Mouse (Mus musculus) MEL (cell line): ENCODE measurements at regions not wholly inside any gene's neighbourhood (a gene's known extent, or its start where the extent isn't known, plus 50 kb on each side); places are given as distances from the start of the nearest gene placed in this dataset.

Source experiments
- DNase-seq: peaks from one replicate; pipeline ENCODE4 v3.0.0; 2011; ENCODE audit warnings: low read depth, low spot score
- H3K27ac ChIP-seq: 2 replicates; pipeline ENCODE4 v1.5.1; 2012; ENCODE audit warnings: low read depth, mild to moderate bottlenecking, control low read depth, low read length, moderate library complexity; ENCODE audit not compliant: control insufficient read depth
- H3K27me3 ChIP-seq, 2 experiments: fragments of 150-350 bp in 1 of 2; sonication (generic) in 1 of 2; 2 replicates each; pipeline ENCODE4 v1.6.1; 2012; ENCODE audit warnings: low read length in 2 of 2, mild to moderate bottlenecking in 2 of 2, improper control_type of control experiment in 1 of 2, moderate library complexity in 1 of 2; ENCODE audit not compliant: insufficient read depth in 2 of 2, control insufficient read depth in 1 of 2
- H3K36me3 ChIP-seq, 2 experiments: 2 replicates each; pipeline ENCODE4 v1.6.1; 2012 to 2014; ENCODE audit warnings: low read length in 2 of 2, improper control_type of control experiment in 1 of 2, inconsistent platforms in 1 of 2, mild to moderate bottlenecking in 1 of 2; ENCODE audit not compliant: insufficient read depth in 2 of 2, control insufficient read depth in 1 of 2
- H3K4me1 ChIP-seq, 2 experiments: fragments of 150-350 bp in 1 of 2; sonication (generic) in 1 of 2; 2 replicates each; pipeline ENCODE4 v1.6.1; 2012; ENCODE audit warnings: low read length in 2 of 2, improper control_type of control experiment in 1 of 2, mild to moderate bottlenecking in 1 of 2; ENCODE audit not compliant: insufficient read depth in 2 of 2, control insufficient read depth in 1 of 2
- H3K4me3 ChIP-seq, 2 experiments: fragments of 150-350 bp in 1 of 2; sonication (generic) in 1 of 2; 2 replicates each; pipeline ENCODE4 v1.5.1; 2012; ENCODE audit warnings: low read depth in 2 of 2, low read length in 2 of 2, mild to moderate bottlenecking in 2 of 2, moderate library complexity in 2 of 2, control low read depth in 1 of 2, improper control_type of control experiment in 1 of 2; ENCODE audit not compliant: control insufficient read depth in 1 of 2, insufficient read depth in 1 of 2
- H3K79me2 ChIP-seq: 2 replicates; pipeline ENCODE4 v1.6.1; 2012; ENCODE audit warnings: mild to moderate bottlenecking, low read length, moderate library complexity; ENCODE audit not compliant: control insufficient read depth, poor library complexity, insufficient read depth
- H3K9ac ChIP-seq: 2 replicates; pipeline ENCODE4 v1.6.1; 2012; ENCODE audit warnings: low read depth, mild to moderate bottlenecking, control low read depth, low read length, moderate library complexity; ENCODE audit not compliant: control insufficient read depth, poor library complexity, severe bottlenecking
- H3K9me3 ChIP-seq: fragments of 150-350 bp; sonication (generic); replicated peaks from 2 replicates; pipeline ENCODE4 v1.6.1; 2012; ENCODE audit warnings: mild to moderate bottlenecking, low read length, improper control_type of control experiment, moderate library complexity; ENCODE audit not compliant: insufficient read depth
- CTCF ChIP-seq, 3 experiments: IDR thresholded peaks in 2 of 3; conservative IDR thresholded peaks in 1 of 3; 2 replicates each; pipeline ENCODE4 v1.5.1; 2011 to 2012; ENCODE audit warnings: low read length in 3 of 3, low read depth in 2 of 3, mild to moderate bottlenecking in 2 of 3, improper control_type of control experiment in 1 of 3, inconsistent platforms in 1 of 3, mixed read lengths in 1 of 3, moderate library complexity in 1 of 3; ENCODE audit not compliant: control insufficient read depth in 1 of 3, insufficient read depth in 1 of 3, poor library complexity in 1 of 3, severe bottlenecking in 1 of 3
- EP300 ChIP-seq, 2 experiments: IDR thresholded peaks; 2 replicates each; pipeline ENCODE4 v1.6.1; 2011; ENCODE audit warnings: improper control_type of control experiment in 2 of 2, low read length in 2 of 2, low read depth in 1 of 2, mild to moderate bottlenecking in 1 of 2
- MAX ChIP-seq: IDR thresholded peaks from 2 replicates; pipeline ENCODE4 v1.6.1; 2011; ENCODE audit warnings: low read length, improper control_type of control experiment
- MAZ ChIP-seq: IDR thresholded peaks from 2 replicates; pipeline ENCODE4 v1.6.1; 2012; ENCODE audit warnings: low read depth, mild to moderate bottlenecking, inconsistent platforms, low read length, improper control_type of control experiment
- MYB ChIP-seq: IDR thresholded peaks from 2 replicates; pipeline ENCODE4 v1.6.1; 2011; ENCODE audit warnings: mild to moderate bottlenecking, low read depth, low read length, improper control_type of control experiment
- NELFE ChIP-seq: IDR thresholded peaks from 2 replicates; pipeline ENCODE4 v1.6.1; 2011; ENCODE audit warnings: low read depth, low read length, improper control_type of control experiment
- NRF1 ChIP-seq: IDR thresholded peaks from 2 replicates; pipeline ENCODE4 v1.6.1; 2014; ENCODE audit warnings: low read depth, mild to moderate bottlenecking, inconsistent platforms, low read length, improper control_type of control experiment, moderate library complexity; ENCODE audit not compliant: poor library complexity, insufficient read depth, severe bottlenecking
- SIN3A ChIP-seq: IDR thresholded peaks from 2 replicates; pipeline ENCODE4 v1.6.1; 2012; ENCODE audit warnings: low read length, improper control_type of control experiment, inconsistent platforms
- TCF12 ChIP-seq: IDR thresholded peaks from 2 replicates; pipeline ENCODE4 v1.6.1; 2014; ENCODE audit warnings: low read depth, mild to moderate bottlenecking, inconsistent platforms, low read length, improper control_type of control experiment, moderate library complexity
- ZKSCAN1 ChIP-seq: IDR thresholded peaks from 2 replicates; pipeline ENCODE4 v1.6.1; 2012; ENCODE audit warnings: low read depth, mild to moderate bottlenecking, inconsistent platforms, low read length, improper control_type of control experiment, moderate library complexity

GRCm38 (mm10) chr2:137969156-137969555 lies 287.2 kb upstream of the Btbd3 start:
- H3K9me3 ChIP-seq: no peaks in the 10 kb centered on the region
- peak overlapping the region in 1 of 2 experiments; percentile 18; a peak in 2 of 4 replicates for H3K4me3 ChIP-seq
- H3K36me3 ChIP-seq: no peaks in the 10 kb centered on the region
- no peaks in the 10 kb centered on the region for H3K27me3 ChIP-seq
- no peak for DNase-seq
- no peaks in the 10 kb centered on the region for H3K4me1 ChIP-seq
- H3K79me2 ChIP-seq: no peaks in the 10 kb centered on the region
- H3K27ac ChIP-seq: no peak overlapping the region
- no peak for TF ChIP-seq MAX
- TF ChIP-seq ZKSCAN1: no peak
- no peak for TF ChIP-seq MYB
- TF ChIP-seq EP300 (IDR thresholded peaks at IDR 0.05; ENCODE audit: low read depth in 1 of 2, low read length in 2 of 2): no peak
- TF ChIP-seq, all 39 proteins: peak for 0
- no peak overlapping the region for H3K9ac ChIP-seq

- DNase-seq: no peak
- H3K4me3 ChIP-seq: no peak overlapping the region
- no peak overlapping the region for H3K27ac ChIP-seq
- no peak overlapping the region for H3K9ac ChIP-seq
- H3K36me3 ChIP-seq: no peaks in the 10 kb centered on the region
- no peaks in the 10 kb centered on the region for H3K9me3 ChIP-seq
- no peaks in the 10 kb centered on the region for H3K27me3 ChIP-seq
- no peaks in the 10 kb centered on the region for H3K4me1 ChIP-seq
- H3K79me2 ChIP-seq: no peaks in the 10 kb centered on the region
- TF ChIP-seq NELFE (no peak), MAZ (no peak), CTCF (IDR thresholded peaks at IDR 0.05 in 2 of 3, conservative IDR thresholded peaks at IDR 0.05 in 1 of 3; ENCODE audit: control insufficient read depth in 1 of 3, insufficient read depth in 1 of 3, low read depth in 2 of 3, low read length in 3 of 3, poor library complexity in 1 of 3, severe bottlenecking in 1 of 3) (no peak), SIN3A (no peak)
- TF ChIP-seq, all 39 proteins: peak for 0
Measured at GRCm38 (mm10) chr2:137966460-137967076, 289.8 kb upstream of the Btbd3 start.

- no peaks in the 10 kb centered on the region for H3K9me3 ChIP-seq
- no peak overlapping the region for H3K27ac ChIP-seq
- H3K79me2 ChIP-seq: no peaks in the 10 kb centered on the region
- TF ChIP-seq NELFE: no peak
- TF ChIP-seq TCF12: no peak
- no peak for TF ChIP-seq NRF1
- DNase-seq: no peak
- no peaks in the 10 kb centered on the region for H3K4me1 ChIP-seq
- no peaks in the 10 kb centered on the region for H3K27me3 ChIP-seq
- no peak overlapping the region for H3K9ac ChIP-seq
- no peak overlapping the region for H3K4me3 ChIP-seq
- no peaks in the 10 kb centered on the region for H3K36me3 ChIP-seq
Measured at GRCm38 (mm10) chr2:137954830-137955229, 301.5 kb upstream of the Btbd3 start.
